Mouse (Mus musculus): ENCODE data around the gene Gm42791. TPM values are rescaled to one million over a fixed set of nuclear protein-coding genes. Genes with fewer than 3 reads are reported as not detected.
A peak's percentile ranks its signal among the peaks of the same experiment; 100 is the strongest.

Gm42791 gene
- polyA plus RNA-seq, 1 experiment from 2014 or later: 0.47 TPM

DNA sequence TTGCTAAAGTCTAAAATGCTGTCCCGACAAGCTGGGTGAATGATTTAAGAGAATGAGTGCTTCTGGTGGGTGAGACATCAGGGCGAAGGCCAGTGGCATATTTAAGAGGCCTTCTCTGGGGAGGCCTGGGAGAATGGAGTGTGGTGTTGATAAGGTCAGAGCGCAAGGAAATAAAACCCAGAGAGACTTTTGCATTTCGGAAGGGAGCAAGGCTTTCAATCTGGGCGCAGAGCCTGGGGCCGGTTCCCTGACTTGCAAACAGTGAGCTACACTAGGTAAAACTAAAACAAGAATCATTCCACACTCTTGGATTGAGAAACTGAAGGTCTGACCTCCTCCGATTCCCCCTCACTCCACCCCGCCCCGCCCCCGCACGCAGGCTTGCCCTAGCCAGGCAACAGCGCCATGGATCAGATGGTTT is 4.0 kb downstream of the Gm42791 start:
- no peak for ATAC-seq (ENCODE audit: low FRiP score, low TSS enrichment)
- Histone ChIP-seq H3K9ac (ENCODE audit: low read depth, low read length) (no peak overlapping the region), H3K9me3 (ENCODE audit: control insufficient read depth, low read length) (peaks cover 12% of the 10 kb centered on the region), H3K27ac (ENCODE audit: low read depth, low read length) (peak overlapping the region; percentile 72), H3K4me1 (ENCODE audit: control insufficient read depth, insufficient read depth, low read length) (peaks cover 18% of the 10 kb centered on the region), H3K36me3 (ENCODE audit: control insufficient read depth, insufficient read depth, low read length) (no peaks in the 10 kb centered on the region), H3K4me3 (ENCODE audit: low read length) (no peak overlapping the region), H3K27me3 (ENCODE audit: control insufficient read depth, insufficient read depth, low read length) (no peaks in the 10 kb centered on the region), H3K4me2 (replicated peaks; ENCODE audit: low read depth, low read length) (0 out of 2 replicates have a peak overlapping the region, but pooled peaks have one; percentile 3)
- WGBS: 29% methylated on average over 12 of the region's 12 CpGs

DNA sequence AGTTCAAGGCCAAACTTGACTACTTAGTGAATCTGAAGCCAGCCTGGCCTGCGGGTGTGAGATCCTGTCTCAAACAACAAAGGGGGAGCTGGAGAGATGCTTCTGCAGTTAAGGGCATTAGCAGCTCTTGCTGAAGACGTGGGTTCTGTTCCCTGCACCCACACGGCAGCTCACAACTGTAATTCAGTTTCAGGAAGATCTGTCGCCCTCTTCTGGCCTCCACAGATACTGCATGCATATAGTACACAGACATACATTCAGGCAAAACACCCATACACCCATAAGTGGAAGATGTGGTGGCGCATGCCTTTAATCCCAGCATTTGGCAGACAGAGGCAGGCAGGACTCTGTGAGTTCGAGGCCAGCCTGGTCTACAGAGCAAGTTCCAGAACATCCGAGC is 5.5 kb downstream of the Gm42791 start:
- no peaks in the 10 kb centered on the region for H3K36me3 ChIP-seq (ENCODE audit: control insufficient read depth, insufficient read depth, low read length)
- no peaks in the 10 kb centered on the region for H3K27me3 ChIP-seq (ENCODE audit: control insufficient read depth, insufficient read depth, low read length)
- no peak overlapping the region for H3K9ac ChIP-seq (ENCODE audit: low read depth, low read length)
- H3K4me2 ChIP-seq (replicated peaks; ENCODE audit: low read depth, low read length): no peak overlapping the region
- peaks cover 13% of the 10 kb centered on the region for H3K4me1 ChIP-seq (ENCODE audit: control insufficient read depth, insufficient read depth, low read length)
- 89% methylated on average over 7 of the region's 7 CpGs for WGBS
- H3K27ac ChIP-seq (ENCODE audit: low read depth, low read length): no peak overlapping the region
- H3K4me3 ChIP-seq (ENCODE audit: low read length): no peak overlapping the region
- H3K9me3 ChIP-seq (ENCODE audit: control insufficient read depth, low read length): peaks cover 12% of the 10 kb centered on the region
- no peak for ATAC-seq (ENCODE audit: low FRiP score, low TSS enrichment)

DNA sequence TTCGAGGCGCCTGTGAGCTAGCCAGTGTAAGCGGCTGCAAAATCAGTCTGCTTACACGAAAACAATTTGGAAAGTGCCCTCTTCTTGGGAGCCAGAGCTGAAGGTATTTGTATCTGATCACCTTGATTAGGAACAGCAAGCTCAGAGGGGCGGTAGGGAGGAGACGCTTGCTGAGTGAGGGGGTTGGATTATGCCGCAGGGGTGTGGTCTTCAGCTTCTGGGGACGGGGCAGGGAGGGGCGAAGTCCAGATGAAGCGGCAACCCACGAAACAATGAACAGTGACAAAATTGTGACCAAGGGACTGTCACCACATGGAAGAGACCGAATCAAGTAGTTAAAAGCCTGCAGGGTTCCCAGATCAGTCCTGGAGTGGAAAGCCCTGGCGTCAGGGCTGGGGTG is 10.0 kb downstream of the Gm42791 start:
- no peak for ATAC-seq (ENCODE audit: low FRiP score, low TSS enrichment)
- no peaks in the 10 kb centered on the region for H3K36me3 ChIP-seq (ENCODE audit: control insufficient read depth, insufficient read depth, low read length)
- no peak overlapping the region for H3K4me3 ChIP-seq (ENCODE audit: low read length)
- WGBS: 60% methylated on average over 13 of the region's 13 CpGs
- H3K27me3 ChIP-seq (ENCODE audit: control insufficient read depth, insufficient read depth, low read length): no peaks in the 10 kb centered on the region
- peaks cover 20% of the 10 kb centered on the region for H3K9me3 ChIP-seq (ENCODE audit: control insufficient read depth, low read length)
- H3K4me2 ChIP-seq (replicated peaks; ENCODE audit: low read depth, low read length): no peak overlapping the region
- H3K4me1 ChIP-seq (ENCODE audit: control insufficient read depth, insufficient read depth, low read length): no peaks in the 10 kb centered on the region
- H3K27ac ChIP-seq (ENCODE audit: low read depth, low read length): no peak overlapping the region
- no peak overlapping the region for H3K9ac ChIP-seq (ENCODE audit: low read depth, low read length)

DNA sequence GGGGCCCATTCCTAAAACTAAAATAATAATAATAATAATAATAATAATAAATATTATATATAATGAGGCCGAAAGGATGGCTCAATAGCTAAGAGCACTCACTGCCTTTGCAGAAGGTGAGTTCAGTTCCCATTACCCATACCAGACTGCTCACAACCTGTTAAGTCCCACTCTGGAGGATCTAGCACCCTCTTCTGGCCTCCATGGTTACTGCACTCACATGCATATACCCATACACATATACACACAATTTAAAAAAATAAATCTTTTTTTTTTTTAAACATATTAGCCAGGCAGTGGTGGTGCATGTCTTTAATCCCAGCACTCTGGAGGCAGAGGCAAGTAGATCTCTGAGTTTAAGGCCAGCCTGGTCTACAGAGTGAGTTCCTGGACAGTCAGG is 11.3 kb downstream of the Gm42791 start:
- Histone ChIP-seq H3K9ac (ENCODE audit: low read depth, low read length) (no peak overlapping the region), H3K9me3 (ENCODE audit: control insufficient read depth, low read length) (peaks cover 16% of the 10 kb centered on the region; the same call in 1 of the 2 replicates), H3K27me3 (ENCODE audit: control insufficient read depth, insufficient read depth, low read length) (no peaks in the 10 kb centered on the region), H3K4me3 (ENCODE audit: low read length) (no peak overlapping the region), H3K4me2 (replicated peaks; ENCODE audit: low read depth, low read length) (no peak overlapping the region), H3K27ac (ENCODE audit: low read depth, low read length) (no peak overlapping the region), H3K36me3 (ENCODE audit: control insufficient read depth, insufficient read depth, low read length) (no peaks in the 10 kb centered on the region), H3K4me1 (ENCODE audit: control insufficient read depth, insufficient read depth, low read length) (peaks cover 3% of the 10 kb centered on the region; the same call in 1 of the 2 replicates)
- WGBS: 83% methylated on average over 1 of the region's 1 CpGs
- no peak for ATAC-seq (ENCODE audit: low FRiP score, low TSS enrichment)

DNA sequence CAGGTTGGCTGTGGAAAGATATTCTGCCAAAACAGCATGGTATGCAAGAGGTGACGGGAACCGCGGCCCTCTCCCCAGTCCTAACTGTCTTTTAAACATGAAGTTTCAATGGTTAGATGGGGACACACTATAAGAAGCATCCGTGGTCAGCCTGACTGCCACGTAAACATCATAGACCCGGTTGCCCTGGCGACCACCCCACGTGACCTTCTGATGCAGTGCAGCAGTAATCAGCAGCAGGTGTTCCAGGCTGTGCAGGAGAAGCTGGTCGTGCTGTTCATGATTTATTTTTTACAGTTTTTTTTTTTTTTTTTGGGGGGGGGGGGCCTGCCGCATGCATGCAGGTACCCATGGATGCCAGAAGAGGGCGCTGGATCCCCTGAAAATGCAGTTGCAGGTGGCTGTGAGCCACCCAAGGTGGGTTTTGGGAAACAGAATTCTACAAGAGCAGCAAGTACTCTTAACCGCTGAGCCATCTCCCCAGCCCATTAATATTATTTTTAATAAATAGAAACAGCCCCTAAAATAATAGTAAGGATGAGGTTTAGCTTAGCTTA is 11.8 kb downstream of the Gm42791 start:
- no peak overlapping the region for H3K4me3 ChIP-seq (ENCODE audit: low read length)
- peaks cover 8% of the 10 kb centered on the region; the same call in 1 of the 2 replicates for H3K4me1 ChIP-seq (ENCODE audit: control insufficient read depth, insufficient read depth, low read length)
- no peak overlapping the region for H3K9ac ChIP-seq (ENCODE audit: low read depth, low read length)
- 83% methylated on average over 12 of the region's 12 CpGs for WGBS
- no peak overlapping the region for H3K27ac ChIP-seq (ENCODE audit: low read depth, low read length)
- no peaks in the 10 kb centered on the region for H3K36me3 ChIP-seq (ENCODE audit: control insufficient read depth, insufficient read depth, low read length)
- ATAC-seq (ENCODE audit: low FRiP score, low TSS enrichment): no peak
- H3K9me3 ChIP-seq (ENCODE audit: control insufficient read depth, low read length): peaks cover 16% of the 10 kb centered on the region; the same call in 1 of the 2 replicates
- no peaks in the 10 kb centered on the region for H3K27me3 ChIP-seq (ENCODE audit: control insufficient read depth, insufficient read depth, low read length)
- H3K4me2 ChIP-seq (replicated peaks; ENCODE audit: low read depth, low read length): no peak overlapping the region

DNA sequence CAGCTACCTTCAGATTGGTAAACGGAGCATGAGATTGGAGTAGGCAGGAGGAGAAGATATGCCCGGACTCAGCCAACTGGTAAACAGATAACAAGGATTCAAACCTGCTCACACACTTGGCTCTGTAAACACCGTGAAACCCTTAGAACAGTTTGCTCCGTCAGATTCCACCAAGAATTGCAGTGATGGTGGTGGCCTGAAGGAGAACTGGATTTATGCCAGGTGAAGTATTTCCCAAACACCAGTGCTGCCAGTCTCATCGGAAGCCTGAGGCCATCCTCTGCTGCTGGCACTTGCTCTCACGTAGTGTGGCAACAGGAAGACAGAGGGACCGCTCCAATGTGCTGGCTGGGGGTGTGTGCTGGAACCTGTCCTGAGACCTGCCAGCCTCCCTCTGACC is 12.6 kb downstream of the Gm42791 start:
- H3K4me2 ChIP-seq (replicated peaks; ENCODE audit: low read depth, low read length): no peak overlapping the region
- 96% methylated on average over 7 of the region's 7 CpGs for WGBS
- no peaks in the 10 kb centered on the region for H3K27me3 ChIP-seq (ENCODE audit: control insufficient read depth, insufficient read depth, low read length)
- H3K9ac ChIP-seq (ENCODE audit: low read depth, low read length): no peak overlapping the region
- no peaks in the 10 kb centered on the region for H3K36me3 ChIP-seq (ENCODE audit: control insufficient read depth, insufficient read depth, low read length)
- peaks cover 16% of the 10 kb centered on the region; the same call in 1 of the 2 replicates for H3K4me1 ChIP-seq (ENCODE audit: control insufficient read depth, insufficient read depth, low read length)
- H3K4me3 ChIP-seq (ENCODE audit: low read length): no peak overlapping the region
- ATAC-seq (ENCODE audit: low FRiP score, low TSS enrichment): no peak
- no peak overlapping the region for H3K27ac ChIP-seq (ENCODE audit: low read depth, low read length)
- peaks cover 8% of the 10 kb centered on the region; the same call in 1 of the 2 replicates for H3K9me3 ChIP-seq (ENCODE audit: control insufficient read depth, low read length)

DNA sequence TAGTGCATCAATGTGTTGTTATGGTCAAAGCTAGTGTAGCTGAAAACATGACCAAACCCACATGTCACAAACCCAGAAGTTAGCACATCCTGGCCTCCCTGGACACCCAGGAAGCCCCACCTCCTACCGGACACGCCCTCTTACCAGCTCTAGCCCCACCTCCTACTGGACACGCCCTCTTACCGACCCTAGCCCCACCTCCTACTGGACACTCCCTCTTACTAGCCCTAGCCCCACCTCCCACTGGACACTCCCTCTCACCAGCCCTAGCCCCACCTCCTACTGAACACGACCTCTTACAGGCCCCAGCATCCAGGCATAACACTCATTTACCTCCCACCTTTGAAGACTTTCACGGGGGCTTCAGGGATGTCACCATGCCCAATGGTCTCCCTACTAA is 14.3 kb downstream of the Gm42791 start:
- Histone ChIP-seq H3K4me3 (ENCODE audit: low read length) (no peak overlapping the region), H3K27ac (ENCODE audit: low read depth, low read length) (no peak overlapping the region), H3K9me3 (ENCODE audit: control insufficient read depth, low read length) (peaks cover 8% of the 10 kb centered on the region; the same call in 1 of the 2 replicates), H3K4me2 (replicated peaks; ENCODE audit: low read depth, low read length) (no peak overlapping the region), H3K4me1 (ENCODE audit: control insufficient read depth, insufficient read depth, low read length) (peaks cover 16% of the 10 kb centered on the region; the same call in 1 of the 2 replicates), H3K9ac (ENCODE audit: low read depth, low read length) (no peak overlapping the region), H3K27me3 (ENCODE audit: control insufficient read depth, insufficient read depth, low read length) (no peaks in the 10 kb centered on the region), H3K36me3 (ENCODE audit: control insufficient read depth, insufficient read depth, low read length) (no peaks in the 10 kb centered on the region)
- 55% methylated on average over 6 of the region's 6 CpGs for WGBS
- no peak; the same call in 1 of the 2 replicates for ATAC-seq (ENCODE audit: low FRiP score, low TSS enrichment)

DNA sequence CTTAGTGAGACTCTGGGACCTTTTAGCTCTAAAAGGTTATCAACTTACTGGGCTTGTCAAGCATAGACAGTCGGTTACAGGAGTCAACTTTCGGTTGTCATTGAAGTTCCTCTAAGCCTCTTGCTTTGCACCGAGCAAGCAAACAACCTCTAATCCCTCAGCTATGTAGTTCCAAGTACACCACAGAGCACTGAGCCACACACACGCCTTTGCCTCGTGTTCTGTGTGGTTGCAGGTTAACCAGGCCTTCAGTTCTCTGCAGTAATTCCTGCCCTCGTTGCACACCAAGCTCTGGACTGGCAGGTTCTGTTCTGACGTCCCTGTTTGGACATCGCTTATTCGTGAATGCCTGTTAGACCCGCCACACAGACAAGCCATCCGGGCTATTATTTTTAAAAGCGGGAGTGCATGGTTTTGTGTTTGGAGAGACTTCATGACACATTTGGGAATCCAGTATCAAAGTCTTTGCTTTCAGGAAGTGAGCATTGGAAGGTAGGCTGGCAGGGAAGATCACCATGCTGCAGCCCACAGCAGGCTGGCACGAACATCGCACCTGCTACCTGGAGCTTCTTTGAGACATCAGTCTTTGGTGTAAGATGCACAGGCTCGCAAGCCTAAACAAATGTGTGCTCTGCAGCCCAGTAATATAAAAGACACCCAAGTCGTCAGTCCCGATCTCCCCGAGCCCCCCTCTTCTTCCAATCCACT is 16.3 kb downstream of the Gm42791 start:
- H3K27ac ChIP-seq (ENCODE audit: low read depth, low read length): peak overlapping the region; percentile 25
- peaks cover 3% of the 10 kb centered on the region; the same call in 1 of the 2 replicates for H3K9me3 ChIP-seq (ENCODE audit: control insufficient read depth, low read length)
- peaks cover 16% of the 10 kb centered on the region; the same call in 1 of the 2 replicates for H3K4me1 ChIP-seq (ENCODE audit: control insufficient read depth, insufficient read depth, low read length)
- no peaks in the 10 kb centered on the region for H3K27me3 ChIP-seq (ENCODE audit: control insufficient read depth, insufficient read depth, low read length)
- no peak overlapping the region for H3K4me2 ChIP-seq (replicated peaks; ENCODE audit: low read depth, low read length)
- H3K36me3 ChIP-seq (ENCODE audit: control insufficient read depth, insufficient read depth, low read length): no peaks in the 10 kb centered on the region
- no peak overlapping the region; the same call in 1 of the 2 replicates for H3K9ac ChIP-seq (ENCODE audit: low read depth, low read length)
- 60% methylated on average over 18 of the region's 18 CpGs for WGBS
- no peak overlapping the region for H3K4me3 ChIP-seq (ENCODE audit: low read length)
- ATAC-seq (ENCODE audit: low FRiP score, low TSS enrichment): no peak
